Mouse (Mus musculus) lung, postnatal 0 days (tissue): ENCODE data around the gene Bahd1. TPM values are rescaled to one million over a fixed set of nuclear protein-coding genes. Genes with fewer than 3 reads are reported as not detected.

Source experiments
- ATAC-seq: fragments of 200-750 bp; cut with Nextera tagmentation; 2 replicates; pipeline ENCODE4 v1.8.0; 2017; ENCODE audit warnings: moderate library complexity
- DNase-seq: peaks from one replicate; pipeline ENCODE4 v3.0.0-alpha.2; 2016; ENCODE audit warnings: low spot score
- H3K27ac ChIP-seq: fragments of 300-500 bp; sonication (generic); 2 replicates; pipeline ENCODE4 v1.5.1; 2014; ENCODE audit warnings: antibody characterized with exemption, mild to moderate bottlenecking, low read length, mixed read lengths
- H3K27me3 ChIP-seq: fragments of 300-500 bp; sonication (generic); replicated peaks from 2 replicates; pipeline ENCODE4 v1.6.1; 2014; ENCODE audit warnings: low read length, mixed read lengths; ENCODE audit not compliant: insufficient read depth
- H3K36me3 ChIP-seq: fragments of 300-500 bp; sonication (generic); 2 replicates; pipeline ENCODE4 v1.6.1; 2014; ENCODE audit warnings: low read length, mixed read lengths; ENCODE audit not compliant: insufficient read depth
- H3K4me1 ChIP-seq: fragments of 300-500 bp; sonication (generic); 2 replicates; pipeline ENCODE4 v1.6.1; 2014; ENCODE audit warnings: antibody characterized with exemption, low read depth, low read length, mixed read lengths; ENCODE audit not compliant: insufficient read depth
- H3K4me2 ChIP-seq: fragments of 300-500 bp; sonication (generic); replicated peaks from 2 replicates; pipeline ENCODE4 v1.6.1; 2014; ENCODE audit warnings: low read depth, mild to moderate bottlenecking, low read length, moderate library complexity, mixed read lengths
- H3K4me3 ChIP-seq: fragments of 300-500 bp; sonication (generic); 2 replicates; pipeline ENCODE4 v1.5.1; 2014; ENCODE audit warnings: low read depth, low read length
- H3K9ac ChIP-seq: fragments of 300-500 bp; sonication (generic); replicated peaks from 2 replicates; pipeline ENCODE4 v1.6.1; 2014; ENCODE audit warnings: low read depth, mild to moderate bottlenecking
- H3K9me3 ChIP-seq: fragments of 300-500 bp; sonication (generic); 2 replicates; pipeline ENCODE4 v1.6.1; 2016; ENCODE audit warnings: low read length, mixed read lengths
- CTCF ChIP-seq: IDR thresholded peaks from 2 replicates; pipeline ENCODE4 v1.5.1; 2016; ENCODE audit warnings: antibody characterized with exemption, mild to moderate bottlenecking
- EP300 ChIP-seq: IDR thresholded peaks from 2 replicates; pipeline ENCODE4 v1.6.1; 2016; ENCODE audit warnings: antibody characterized with exemption, mild to moderate bottlenecking, control low read depth
- WGBS: fragments of 180-500 bp; shearing (Covaris S2); extraction: QIAGEN DNeasy Blood & Tissue Kit; methylation state at CpG from one replicate; pipeline ENCODE4 v1.1.7; 2014; 5-methylcytosine and 5-hydroxymethylcytosine counted together
- polyA plus RNA-seq: library from polyadenylated mRNA; unstranded; fragments of >200 nt; fragmentation: Nextera tagmentation; extraction: Ambion mirVana; gene quantifications from 2 replicates; pipeline ENCODE4 v1.2.1, GENCODE M21; 2015

The Bahd1 gene
- 5.1 and 5.4 TPM in 2 replicates for polyA plus RNA-seq

DNA sequence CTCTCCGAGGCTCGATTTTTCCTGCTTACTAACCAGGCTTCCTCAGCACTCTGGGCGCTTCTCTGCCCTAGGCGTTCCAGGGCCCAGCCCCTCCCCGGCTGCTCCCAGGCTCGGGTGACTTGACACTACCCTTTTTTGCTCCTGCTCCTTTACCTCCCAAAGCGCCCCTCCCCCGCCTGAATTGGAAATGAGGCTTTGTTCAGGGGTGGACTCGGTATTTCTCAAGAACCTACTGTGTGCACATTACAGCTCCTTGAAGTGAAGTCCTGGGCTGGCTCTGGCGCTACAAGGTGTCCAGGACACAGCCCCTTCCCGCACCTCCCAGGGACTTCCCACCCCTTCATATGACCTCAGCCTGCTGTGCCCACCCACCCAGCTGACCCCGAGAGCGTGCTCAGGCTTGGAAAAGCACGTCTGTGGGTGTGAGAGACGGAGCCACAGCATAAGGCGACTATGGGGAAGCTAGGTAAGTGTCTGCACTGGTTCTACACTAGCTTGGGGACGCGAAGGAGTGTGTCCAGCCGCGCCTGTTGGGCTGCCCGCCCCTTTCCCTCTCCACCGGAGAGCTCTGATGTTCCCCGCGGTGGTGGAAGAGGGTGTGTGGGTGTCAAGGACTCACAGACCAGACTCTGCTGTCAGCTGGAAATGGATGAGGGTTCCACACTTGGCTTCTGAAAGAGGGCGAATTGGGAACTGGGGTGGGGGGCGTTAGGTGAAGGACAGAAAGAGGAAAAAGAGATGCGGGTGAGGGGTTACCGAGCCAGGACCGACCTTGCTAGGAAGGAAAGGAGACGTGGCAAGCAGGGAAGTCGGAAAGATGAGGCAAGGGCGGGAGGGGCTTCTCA lies at the start of gene Bahd1:
Gene Bahd1, plus strand, starts transcription at position 397 of the 845 bp plus-strand sequence.
- H3K27me3 ChIP-seq, result peaks cover 19% of the 10 kb centered on the region
- peaks cover 17% of the 10 kb centered on the region; the same call in 1 of the 2 replicates for H3K4me1 ChIP-seq
- H3K4me2 ChIP-seq, result peak within 1 kb of the TSS; percentile 99
- no peak for TF ChIP-seq CTCF
- TF ChIP-seq EP300, result no peak
- 2% methylated on average over 32 of the region's 32 CpGs for WGBS
- H3K9me3 ChIP-seq, result no peaks in the 10 kb centered on the region
- H3K4me3 ChIP-seq, result peak within 1 kb of the TSS; percentile 79
- no peak for ATAC-seq
- no peak within 1 kb of the TSS for H3K27ac ChIP-seq
- peak; percentile 76 for DNase-seq
- no peak within 1 kb of the TSS for H3K9ac ChIP-seq
- H3K36me3 ChIP-seq, result no peaks in the 10 kb centered on the region

DNA sequence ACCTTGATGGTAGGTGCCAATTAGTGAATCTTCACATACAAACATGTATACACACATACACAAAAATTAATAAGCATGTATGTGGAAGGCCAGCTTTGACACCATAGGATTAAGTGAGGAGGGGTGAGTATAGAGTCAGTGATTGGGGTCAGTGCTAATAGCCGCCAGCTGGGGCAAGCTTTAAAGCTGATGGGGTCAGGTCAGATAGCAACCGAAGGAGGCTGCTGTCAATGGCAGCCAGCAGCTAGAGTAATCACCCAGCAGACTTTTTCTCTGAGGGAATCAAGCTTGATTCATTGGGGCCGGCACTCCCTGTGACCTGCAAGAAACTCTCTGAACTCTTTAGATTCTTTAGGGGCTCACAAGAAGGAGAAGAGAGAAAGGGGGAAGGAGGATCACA lies 48.4 kb upstream of the Bahd1 start:
- Histone ChIP-seq H3K4me2 (no peak overlapping the region), H3K27ac (no peak overlapping the region), H3K36me3 (no peaks in the 10 kb centered on the region), H3K9me3 (no peaks in the 10 kb centered on the region), H3K4me3 (no peak overlapping the region), H3K4me1 (no peaks in the 10 kb centered on the region), H3K27me3 (no peaks in the 10 kb centered on the region), H3K9ac (no peak overlapping the region)
- WGBS, result 29% methylated on average over 3 of the region's 3 CpGs
- no peak for ATAC-seq
- TF ChIP-seq EP300 (no peak), CTCF (no peak)
- no peak for DNase-seq

DNA sequence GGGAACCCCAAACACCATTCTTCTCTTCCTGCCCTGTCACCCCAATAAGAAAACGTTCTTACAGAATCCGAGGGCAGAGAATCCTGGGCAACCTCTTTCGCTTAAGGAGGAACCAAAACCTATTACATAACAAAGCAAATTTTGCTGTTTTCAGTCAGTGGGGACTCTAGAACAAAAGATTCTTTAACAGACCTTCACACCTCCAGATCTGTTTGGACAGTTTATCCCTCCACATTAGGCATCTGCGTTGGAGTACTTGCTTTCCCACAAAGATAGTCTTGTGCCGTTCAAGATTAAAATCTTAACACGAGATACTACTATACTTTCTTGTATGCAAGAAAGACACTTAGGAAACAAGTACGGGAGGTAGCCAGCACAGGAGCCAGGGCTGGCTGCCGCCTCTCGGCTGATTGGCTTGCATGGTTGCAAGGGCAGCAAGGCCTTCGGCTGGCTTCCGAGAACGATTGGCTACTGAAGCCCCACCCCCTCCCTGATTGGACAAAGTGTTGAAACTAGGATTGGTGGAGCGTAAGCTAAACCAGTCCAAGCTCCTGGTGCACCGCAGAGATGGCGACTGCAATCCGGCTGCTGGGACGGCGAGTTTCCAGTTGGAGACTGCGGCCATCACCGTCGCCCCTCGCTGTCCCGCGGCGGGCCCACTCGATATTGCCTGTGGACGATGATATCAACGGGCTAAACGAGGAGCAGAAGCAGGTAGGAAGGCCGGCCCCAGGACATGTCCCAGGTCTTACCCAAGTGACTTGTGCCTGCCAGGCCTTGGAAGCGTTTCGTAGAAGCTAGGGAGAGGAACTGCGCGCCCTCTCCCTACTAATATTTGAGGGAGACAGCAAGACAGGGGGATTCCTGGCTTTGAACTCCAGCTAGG lies 38.5 kb upstream of the Bahd1 start, which contains the start of gene Ivd:
Gene Ivd, plus strand, starts transcription at position 501 of the 886 bp plus-strand sequence.
- Histone ChIP-seq H3K4me1 (peaks cover 4% of the 10 kb centered on the region; the same call in 1 of the 2 replicates), H3K27ac (peak within 1 kb of the TSS; percentile 82), H3K27me3 (no peaks in the 10 kb centered on the region), H3K4me2 (peak within 1 kb of the TSS; percentile 67), H3K9ac (peak within 1 kb of the TSS; percentile 43), H3K36me3 (no peaks in the 10 kb centered on the region), H3K4me3 (peak within 1 kb of the TSS; percentile 45), H3K9me3 (no peaks in the 10 kb centered on the region)
- peak; percentile 99 for ATAC-seq
- peak; percentile 97 for DNase-seq
- under 1% methylated on average over 34 of the region's 34 CpGs for WGBS
- TF ChIP-seq CTCF, result no peak
- TF ChIP-seq EP300, result peak; percentile 44; the same call in 1 of the 2 replicates

DNA sequence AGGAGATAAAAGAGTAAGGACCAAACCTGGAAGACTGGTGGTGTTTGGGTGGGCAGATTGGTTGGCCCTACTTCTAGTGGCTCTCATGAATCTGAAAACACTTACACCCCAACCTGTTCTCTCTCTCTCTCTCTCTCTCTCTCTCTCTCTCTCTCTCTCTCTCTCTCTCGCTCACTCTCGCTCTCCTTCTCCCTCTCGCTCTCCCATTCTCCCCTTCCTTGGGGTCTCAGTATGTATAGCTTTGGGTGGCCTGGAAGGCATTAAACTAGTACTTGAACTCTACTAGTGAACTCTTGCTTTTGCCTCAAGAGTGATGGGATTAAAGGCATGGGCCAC lies 37.9 kb upstream of the Bahd1 start:
- Histone ChIP-seq H3K4me3 (peak overlapping the region; percentile 45), H3K4me2 (peak overlapping the region; percentile 67), H3K9ac (peak overlapping the region; percentile 43), H3K9me3 (no peaks in the 10 kb centered on the region), H3K4me1 (peaks cover 4% of the 10 kb centered on the region; the same call in 1 of the 2 replicates), H3K27me3 (no peaks in the 10 kb centered on the region), H3K27ac (peak overlapping the region; percentile 82), H3K36me3 (no peaks in the 10 kb centered on the region)
- DNase-seq (no peak), ATAC-seq (no peak)
- 23% methylated on average over 3 of the region's 3 CpGs for WGBS
- TF ChIP-seq CTCF, result no peak
- TF ChIP-seq EP300, result no peak

DNA sequence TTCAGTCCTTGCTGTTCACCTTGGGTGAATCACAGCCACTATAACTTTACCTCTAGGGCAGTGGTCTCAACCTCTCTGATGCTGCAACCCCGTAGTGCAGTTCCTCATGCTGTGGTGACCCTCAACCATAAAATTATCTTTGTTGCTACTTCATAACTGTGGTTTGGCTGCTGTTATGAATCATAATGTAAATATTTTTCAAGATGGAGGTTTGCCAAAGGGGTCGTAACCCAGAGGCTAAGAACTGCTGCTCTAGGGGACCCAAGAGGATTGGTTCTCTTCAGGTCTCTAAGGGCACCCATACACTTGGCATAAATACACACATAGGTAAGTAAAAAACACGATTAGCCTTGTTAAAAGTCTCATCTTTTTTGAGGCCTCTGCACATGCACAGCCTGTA lies 29.6 kb upstream of the Bahd1 start:
- DNase-seq, result no peak
- Histone ChIP-seq H3K27ac (no peak overlapping the region), H3K4me1 (no peaks in the 10 kb centered on the region; the same call in 1 of the 2 replicates), H3K27me3 (no peaks in the 10 kb centered on the region), H3K9me3 (no peaks in the 10 kb centered on the region), H3K9ac (no peak overlapping the region), H3K4me2 (no peak overlapping the region), H3K4me3 (no peak overlapping the region), H3K36me3 (0 out of 2 replicates have a peak, but pooled peaks cover 8% of the 10 kb centered on the region)
- ATAC-seq, result peak; percentile 20; the same call in 1 of the 2 replicates
- 48% methylated on average over 3 of the region's 3 CpGs for WGBS
- no peak for TF ChIP-seq CTCF
- TF ChIP-seq EP300, result no peak

DNA sequence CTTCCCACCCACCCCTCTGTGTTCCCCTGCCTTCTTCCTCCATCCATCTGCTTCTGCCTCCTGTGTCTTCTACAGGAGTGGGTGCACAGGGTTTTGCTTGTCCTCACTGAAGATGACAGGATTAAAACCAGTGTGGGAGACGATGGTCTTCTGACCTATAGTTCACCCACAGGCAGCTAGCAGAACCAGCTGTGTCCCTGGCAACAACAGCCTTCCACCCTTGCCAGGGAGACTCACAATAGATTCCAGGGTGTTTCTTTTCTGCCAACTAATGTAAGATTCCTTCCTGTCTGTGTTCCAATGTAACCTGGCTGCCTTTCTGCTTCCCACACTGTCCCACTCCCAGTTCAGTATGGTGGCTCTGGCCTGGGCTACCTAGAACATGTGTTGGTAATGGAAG lies 29.1 kb upstream of the Bahd1 start:
- Histone ChIP-seq H3K4me3 (no peak overlapping the region), H3K9me3 (no peaks in the 10 kb centered on the region), H3K36me3 (0 out of 2 replicates have a peak, but pooled peaks cover 8% of the 10 kb centered on the region), H3K4me1 (no peaks in the 10 kb centered on the region; the same call in 1 of the 2 replicates), H3K27me3 (no peaks in the 10 kb centered on the region), H3K4me2 (no peak overlapping the region), H3K27ac (no peak overlapping the region), H3K9ac (no peak overlapping the region)
- no peak for TF ChIP-seq EP300
- TF ChIP-seq CTCF, result no peak
- no peak for DNase-seq
- 29% methylated on average over 1 of the region's 1 CpGs for WGBS
- peak; percentile 52 for ATAC-seq
